Mouse (Mus musculus): ENCODE measurements around the gene Krtap19-4. TPM values are rescaled to one million over a fixed set of nuclear protein-coding genes. Genes with fewer than 3 reads are reported as not detected.
A peak's percentile ranks its signal among the peaks of the same experiment; 100 is the strongest.

Gene Krtap19-4
- total RNA-seq (2021) = not detected
- long read RNA-seq, experiment 1 = 0 reads
- long read RNA-seq, experiment 2 = 0 reads

DNA sequence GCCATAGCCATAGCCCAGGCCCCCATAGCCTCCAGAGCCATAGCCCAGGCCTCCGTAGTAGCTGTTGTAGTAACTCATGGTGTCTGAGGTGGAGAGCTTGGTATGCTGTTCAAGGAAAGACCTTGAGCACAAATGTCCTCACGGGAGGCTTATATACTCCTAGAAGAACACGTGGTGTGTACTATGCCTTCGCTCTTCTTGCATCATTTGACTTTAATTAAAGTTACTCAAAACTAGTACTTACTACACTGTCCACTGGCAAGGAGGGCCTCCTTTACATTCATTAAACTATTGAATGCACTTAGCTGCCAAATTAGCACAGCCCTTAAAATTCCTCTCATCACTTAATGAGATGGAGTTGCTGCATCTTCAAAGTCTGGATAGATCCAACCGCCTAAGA is at the start of gene Krtap19-4:
Gene Krtap19-4, minus strand, starts transcription at position 101 of the 400 bp plus-strand sequence.
- Histone ChIP-seq H3K27ac (no peak within 1 kb of the TSS), H3K4me3 (no peak within 1 kb of the TSS)
- no peak for TF ChIP-seq CTCF (IDR thresholded peaks at IDR 0.05)
- DNase-seq = no peak
- intact Hi-C loops (cut with DNase I) = no loop called here

DNA sequence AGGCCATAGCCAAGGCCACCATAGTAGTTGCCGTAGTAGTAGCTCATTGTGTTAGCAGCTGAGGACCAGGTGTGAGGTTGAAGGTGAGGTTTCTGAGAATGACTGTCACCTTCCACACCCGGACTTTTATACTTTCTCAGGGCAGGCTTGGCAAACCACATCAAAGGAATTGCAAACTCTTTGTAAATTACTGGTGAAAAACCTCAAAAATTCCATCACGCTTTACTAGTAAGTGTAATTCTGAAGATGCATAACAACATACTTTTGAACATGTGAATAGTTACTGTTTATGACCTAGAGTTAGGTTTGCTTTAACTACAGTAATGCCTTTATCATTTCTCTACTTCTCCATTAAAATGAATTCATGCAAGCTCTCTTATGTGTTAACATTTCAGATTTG is 47.3 kb upstream of the Krtap19-4 start, which contains the start of gene Krtap19-9b:
Gene Krtap19-9b, minus strand, starts transcription at position 101 of the 400 bp plus-strand sequence.
- Histone ChIP-seq H3K4me3 (no peak within 1 kb of the TSS), H3K27ac (no peak within 1 kb of the TSS)
- no peak for TF ChIP-seq CTCF (IDR thresholded peaks at IDR 0.05)
- DNase-seq = no peak
- intact Hi-C loops (cut with DNase I) = no loop called here

DNA sequence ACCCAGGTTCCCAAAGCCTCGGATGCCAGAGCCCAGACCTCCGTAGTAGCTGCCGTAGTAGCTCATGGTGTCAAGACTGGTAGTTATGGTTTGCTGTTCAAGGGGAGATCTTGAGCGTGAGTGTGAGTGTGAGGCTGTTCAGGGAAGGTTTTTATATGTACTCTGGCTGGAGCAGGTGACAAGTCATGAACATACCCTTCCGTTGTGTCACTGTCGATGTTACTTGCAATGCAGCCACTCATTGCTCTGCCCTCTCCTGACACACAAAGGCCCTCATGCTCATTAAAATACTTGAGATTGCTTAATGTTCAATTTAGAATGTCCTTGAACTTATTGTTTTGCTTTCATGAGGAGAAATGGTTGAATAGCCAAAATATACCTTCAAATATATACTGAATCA is 11.5 kb upstream of the Krtap19-4 start, which contains the start of gene Krtap19-5:
Gene Krtap19-5, minus strand, starts transcription at position 101 of the 400 bp plus-strand sequence.
- intact Hi-C loops (cut with DNase I) = no loop called here
- no peak for DNase-seq
- H3K27ac ChIP-seq = no peak within 1 kb of the TSS
- H3K4me3 ChIP-seq = no peak within 1 kb of the TSS
- no peak for TF ChIP-seq CTCF (IDR thresholded peaks at IDR 0.05)

DNA sequence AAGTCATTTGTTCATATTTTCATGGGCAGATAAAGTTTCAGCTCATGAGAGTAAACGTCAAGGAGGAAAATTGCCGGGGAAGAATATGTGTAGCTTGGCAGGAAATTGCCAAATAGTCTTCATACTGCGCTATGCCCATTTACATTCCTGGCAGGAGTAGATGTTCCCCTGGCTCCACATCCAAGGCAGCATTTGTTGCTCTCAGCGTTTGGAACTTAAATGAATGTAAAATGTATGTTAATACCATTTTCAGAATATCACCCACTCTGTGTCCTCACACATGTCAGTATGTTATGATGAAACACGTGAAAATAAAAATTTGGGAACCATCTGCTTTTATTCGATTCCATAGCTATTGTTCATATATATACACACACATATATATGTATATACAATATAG is 2.0 kb upstream of the Krtap19-4 start:
- no peak for TF ChIP-seq CTCF (IDR thresholded peaks at IDR 0.05)

DNA sequence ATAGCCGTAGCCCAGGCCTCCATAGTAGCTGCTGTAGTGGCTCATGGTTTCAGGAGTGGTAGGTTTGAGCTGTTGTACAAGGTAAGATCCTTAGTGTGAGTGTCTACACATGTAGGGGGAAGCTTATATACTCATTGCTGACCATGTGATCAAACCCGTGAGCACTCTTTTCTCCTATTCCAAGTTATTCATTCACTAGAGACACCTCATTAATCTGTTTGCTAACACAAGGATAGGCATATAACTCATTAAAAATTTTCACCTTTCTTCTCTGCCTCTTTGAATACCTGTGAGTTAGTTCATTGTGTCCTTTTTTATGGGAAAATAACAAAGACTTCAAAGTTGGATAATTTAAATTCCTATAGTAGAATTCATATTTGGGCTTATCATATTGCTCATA is 7.0 kb downstream of the Krtap19-4 start, which contains the start of gene Krtap19-3:
Gene Krtap19-3, minus strand, starts transcription at position 101 of the 400 bp plus-strand sequence.
- no peak for TF ChIP-seq CTCF (IDR thresholded peaks at IDR 0.05)
- no peak for DNase-seq
- Histone ChIP-seq H3K27ac (no peak within 1 kb of the TSS), H3K4me3 (no peak within 1 kb of the TSS)
- intact Hi-C loops (cut with DNase I) = no loop called here

More for the DNA sequence above, 2.0 kb upstream of the Krtap19-4 start:
- DNase-seq = no peak
- H3K27ac ChIP-seq = no peak overlapping the region
- intact Hi-C loops (cut with DNase I) = no loop called here
- no peak overlapping the region for H3K4me3 ChIP-seq

DNA sequence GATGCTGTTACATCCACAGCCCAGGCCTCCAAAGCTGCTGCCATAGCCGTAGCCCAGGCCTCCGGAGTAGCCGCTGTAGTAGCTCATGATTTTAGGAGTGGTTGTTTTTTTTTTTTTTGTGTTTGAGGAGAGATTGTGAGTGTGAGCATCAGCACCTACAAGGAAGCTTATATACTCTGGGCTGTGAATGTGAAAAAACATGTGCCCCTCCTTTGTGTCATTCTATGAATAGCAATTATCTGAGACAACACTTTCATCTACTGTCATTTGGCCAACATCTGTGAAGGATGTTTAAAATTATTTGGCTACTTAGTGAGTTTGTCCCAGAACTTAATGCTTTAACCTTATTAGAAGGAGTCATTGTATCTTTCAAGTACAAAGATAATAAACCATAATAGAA is 10.7 kb downstream of the Krtap19-4 start, which contains the start of gene Krtap19-2:
Gene Krtap19-2, minus strand, starts transcription at position 101 of the 400 bp plus-strand sequence.
- no peak for TF ChIP-seq CTCF (IDR thresholded peaks at IDR 0.05)
- intact Hi-C loops (cut with DNase I) = no loop called here
- Histone ChIP-seq H3K4me3 (no peak within 1 kb of the TSS), H3K27ac (no peak within 1 kb of the TSS)
- no peak for DNase-seq

DNA sequence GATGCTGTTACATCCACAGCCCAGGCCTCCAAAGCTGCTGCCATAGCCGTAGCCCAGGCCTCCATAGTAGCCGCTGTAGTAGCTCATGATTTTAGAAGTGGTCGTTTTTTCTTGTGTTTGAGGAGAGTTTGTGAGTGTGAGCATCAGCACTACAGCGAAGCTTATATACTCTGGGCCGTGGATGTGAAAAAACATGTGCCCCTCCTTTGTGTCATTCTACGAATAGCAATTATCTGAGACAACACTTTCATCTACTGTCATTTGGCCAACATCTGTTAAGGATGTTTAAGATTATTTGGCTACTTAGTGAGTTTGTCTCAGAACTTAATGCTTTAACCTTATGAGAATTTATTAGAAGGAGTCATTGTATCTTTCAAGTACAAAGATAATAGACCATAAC is 15.6 kb downstream of the Krtap19-4 start, which contains the start of gene Krtap19-1:
Gene Krtap19-1, minus strand, starts transcription at position 101 of the 400 bp plus-strand sequence.
- Histone ChIP-seq H3K27ac (no peak within 1 kb of the TSS), H3K4me3 (no peak within 1 kb of the TSS)
- DNase-seq = no peak
- intact Hi-C loops (cut with DNase I) = no loop called here
- no peak for TF ChIP-seq CTCF (IDR thresholded peaks at IDR 0.05)

DNA sequence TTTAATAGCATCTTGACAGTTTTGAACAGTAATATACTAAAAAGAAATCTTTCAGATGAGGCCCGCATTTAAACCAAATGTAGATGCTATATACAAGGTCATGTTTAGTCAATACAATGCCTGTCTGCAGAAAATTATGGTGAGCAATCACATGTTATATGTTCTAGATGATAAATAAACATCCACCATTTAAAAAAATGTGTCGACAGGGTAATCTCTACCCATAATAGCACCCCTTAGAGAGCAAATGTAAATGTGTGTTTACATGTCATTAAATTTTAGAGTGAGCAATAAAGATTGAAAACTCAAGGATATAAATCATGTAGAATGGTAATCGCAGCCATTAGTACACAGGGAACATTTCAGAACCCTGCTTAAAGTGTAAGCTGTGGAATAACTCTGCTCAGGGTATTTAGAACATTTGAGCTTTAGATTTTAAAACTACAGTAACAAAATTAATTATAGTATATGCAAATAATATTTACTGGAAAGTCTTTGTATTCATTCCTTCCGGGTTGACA is 19.9 kb downstream of the Krtap19-4 start:
- intact Hi-C loops (cut with DNase I) = no loop called here
- DNase-seq = no peak
- no peak overlapping the region for H3K4me3 ChIP-seq
- no peak for TF ChIP-seq CTCF (IDR thresholded peaks at IDR 0.05)
- H3K27ac ChIP-seq = no peak overlapping the region

DNA sequence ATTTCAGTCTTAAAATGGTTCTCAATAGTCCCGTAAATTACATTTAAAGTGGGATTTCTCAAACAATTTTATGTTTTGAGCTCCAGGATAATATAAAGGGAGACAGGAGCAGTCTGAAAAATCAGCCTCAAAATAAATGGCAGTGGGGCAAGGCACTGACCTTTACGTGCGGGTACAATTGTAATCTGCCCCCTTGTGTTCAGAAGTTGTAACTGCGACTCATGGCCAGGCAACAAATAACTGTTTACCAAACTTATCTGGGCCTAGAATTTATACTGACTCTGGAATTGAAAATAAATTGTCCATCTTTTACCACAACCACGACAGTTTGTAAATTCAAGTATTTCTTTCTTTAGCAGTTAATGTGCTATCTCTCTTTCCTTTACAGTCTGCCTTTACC is 33.4 kb downstream of the Krtap19-4 start:
- TF ChIP-seq CTCF (IDR thresholded peaks at IDR 0.05) = peak; percentile 64
- intact Hi-C loops (cut with DNase I) = no loop called here
- Histone ChIP-seq H3K27ac (no peak overlapping the region), H3K4me3 (no peak overlapping the region)
- DNase-seq = no peak

DNA sequence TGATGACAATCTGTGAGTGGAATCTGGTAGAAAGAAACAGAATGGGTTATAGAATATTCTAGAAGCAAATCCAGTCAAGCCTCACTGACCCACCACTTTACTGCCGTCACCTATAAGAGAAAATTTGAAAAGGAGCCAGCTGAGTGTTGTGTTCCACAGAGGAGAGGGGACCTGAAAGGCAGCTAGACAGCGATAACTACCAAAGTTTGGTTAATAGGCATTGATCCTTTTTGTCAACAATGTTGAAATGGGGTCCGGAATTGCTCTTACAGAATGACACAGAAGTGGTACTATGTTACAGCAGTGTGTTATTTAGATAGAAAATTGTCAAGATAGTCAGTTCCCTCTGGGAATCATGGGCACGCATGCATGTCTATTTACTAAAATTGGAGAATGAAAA is 36.3 kb downstream of the Krtap19-4 start:
- Histone ChIP-seq H3K27ac (no peak overlapping the region), H3K4me3 (no peak overlapping the region)
- TF ChIP-seq CTCF (IDR thresholded peaks at IDR 0.05) = no peak
- intact Hi-C loops (cut with DNase I) = no loop called here
- no peak for DNase-seq

DNA sequence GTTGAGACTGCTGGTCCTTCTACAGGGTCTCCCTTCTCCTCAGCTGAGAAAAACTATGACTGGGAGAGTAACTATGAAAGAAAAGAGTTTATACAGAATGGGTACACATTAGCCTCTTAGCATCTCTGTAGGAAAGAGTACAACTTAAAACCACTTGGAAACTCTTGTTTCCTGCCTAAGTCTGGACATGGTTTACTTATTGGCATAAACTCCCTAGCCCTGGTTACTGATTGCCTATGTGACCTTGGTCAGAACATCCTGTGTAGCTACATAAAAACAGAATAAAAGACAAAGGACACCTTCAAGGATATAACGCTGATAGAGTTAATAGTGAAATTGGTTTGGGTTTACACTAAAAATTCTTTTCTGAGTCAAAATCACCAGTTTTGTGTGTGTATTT is 37.5 kb downstream of the Krtap19-4 start:
- H3K4me3 ChIP-seq = no peak overlapping the region
- DNase-seq = no peak
- TF ChIP-seq CTCF (IDR thresholded peaks at IDR 0.05) = no peak
- H3K27ac ChIP-seq = no peak overlapping the region
- intact Hi-C loops (cut with DNase I) = no loop called here

Other genes with a start within 250 kb of the Krtap19-4 start
- gene Krtap26-1, start 237.3 kb downstream of the Krtap19-4 start, total RNA-seq (2021) = not detected
- not detected for gene Krtap27-1, start 213.4 kb downstream of the Krtap19-4 start, total RNA-seq (2021)
- gene 2310061N02Rik, start 177.1 kb downstream of the Krtap19-4 start, total RNA-seq (2021) = not detected
- not detected for gene Krtap13-1, start 156.2 kb downstream of the Krtap19-4 start, total RNA-seq (2021)
- not detected for gene Krtap13, start 133.5 kb downstream of the Krtap19-4 start, total RNA-seq (2021)
- gene 2310034C09Rik, start 126.2 kb downstream of the Krtap19-4 start, total RNA-seq (2021) = not detected
- gene 2310057N15Rik, start 110.9 kb downstream of the Krtap19-4 start, total RNA-seq (2021) = not detected
- gene Gm5965, start 107.2 kb downstream of the Krtap19-4 start, total RNA-seq (2021) = not detected
- gene Gm20741, start 72.9 kb downstream of the Krtap19-4 start, total RNA-seq (2021) = not detected
- not detected for gene Krtap15, start 64.9 kb downstream of the Krtap19-4 start, total RNA-seq (2021)
- gene Krtap14, start 58.9 kb downstream of the Krtap19-4 start, total RNA-seq (2021) = not detected
- not detected for gene Krtap19-1, start 15.7 kb downstream of the Krtap19-4 start, total RNA-seq (2021)
- not detected for gene Krtap19-2, start 10.8 kb downstream of the Krtap19-4 start, total RNA-seq (2021)
- not detected for gene Krtap19-3, start 7.1 kb downstream of the Krtap19-4 start, total RNA-seq (2021)
- gene Krtap19-5, start 11.4 kb upstream of the Krtap19-4 start, total RNA-seq (2021) = not detected
- gene Krtap19-9b, start 47.2 kb upstream of the Krtap19-4 start, total RNA-seq (2021) = not detected
- gene Krtap16-3, start 77.8 kb upstream of the Krtap19-4 start, total RNA-seq (2021) = not detected
- gene Krtap22-2, start 125.7 kb upstream of the Krtap19-4 start, total RNA-seq (2021) = not detected
- not detected for gene Gm10229, start 130.2 kb upstream of the Krtap19-4 start, total RNA-seq (2021)
- not detected for gene Krtap6-1, start 146.6 kb upstream of the Krtap19-4 start, total RNA-seq (2021)
- not detected for gene Gm10228, start 156.4 kb upstream of the Krtap19-4 start, total RNA-seq (2021)
- gene Krtap6-5, start 162.8 kb upstream of the Krtap19-4 start, total RNA-seq (2021) = not detected
- not detected for gene 1110025L11Rik, start 178.9 kb upstream of the Krtap19-4 start, total RNA-seq (2021)
- not detected for gene Krtap6-3, start 198.9 kb upstream of the Krtap19-4 start, total RNA-seq (2021)

All from gastrocnemius, adult 2 months (tissue).